8 mouse cellular contexts compared by ENCODE assay signal in genomic region chr8:72474826-72475546, GRCm38 (mm10). TPM values are rescaled to one million over a fixed set of nuclear protein-coding genes. Genes with fewer than 3 reads are reported as not detected.
DNase-seq lines count a peak whose midpoint lies in the region; ATAC-seq and TF ChIP-seq lines count a peak whose summit lies in the region.

Cherp (minus strand) TSS chr8:72475226.

- H3K9me3 ChIP-seq in kidney, embryonic 14.5 days (ENCODE audit: control insufficient read depth, low read length): no peaks in the 10 kb centered on the region
- no peaks in the 10 kb centered on the region for H3K9me3 ChIP-seq in limb, embryonic 15.5 days

- TF ChIP-seq POLR2A in bone marrow macrophage, adult 2 months (IDR thresholded peaks at IDR 0.05; ENCODE audit: borderline replicate concordance, low read depth, low read length): 0 out of 2 replicates have a peak, but pooled peaks have one; percentile 36
- TF ChIP-seq POLR2A in embryonic fibroblast, embryonic 13.5 days (IDR thresholded peaks at IDR 0.05; ENCODE audit: low read depth, low read length): peak; percentile 87

- H3K4me2 ChIP-seq in kidney, embryonic 14.5 days (replicated peaks; ENCODE audit: low read depth, low read length): peak within 1 kb of the TSS; percentile 97
- peak within 1 kb of the TSS; percentile 91 for H3K4me2 ChIP-seq in limb, embryonic 15.5 days

- ATAC-seq in kidney, embryonic 14.5 days (ENCODE audit: low FRiP score, low TSS enrichment): peak; percentile 97
- peak; percentile 94 for ATAC-seq in limb, embryonic 15.5 days (ENCODE audit: insufficient number of reproducible peaks, low FRiP score, low TSS enrichment, low read depth)

- H3K27ac ChIP-seq in bone marrow macrophage, adult 2 months (ENCODE audit: insufficient read depth, low read depth, low read length): peak within 1 kb of the TSS; percentile 84
- H3K27ac ChIP-seq in embryonic fibroblast, embryonic 13.5 days (ENCODE audit: insufficient read depth, low read length): peak within 1 kb of the TSS; percentile 93
- H3K27ac ChIP-seq in kidney, embryonic 14.5 days (ENCODE audit: low read depth, low read length): peak within 1 kb of the TSS; percentile 82
- H3K27ac ChIP-seq in limb, embryonic 15.5 days: peak within 1 kb of the TSS; percentile 94

- no peak for TF ChIP-seq CTCF in bone marrow macrophage, adult 2 months (IDR thresholded peaks at IDR 0.05; ENCODE audit: low read depth, low read length)
- no peak for TF ChIP-seq CTCF in embryonic fibroblast, embryonic 13.5 days (IDR thresholded peaks at IDR 0.05; ENCODE audit: borderline replicate concordance, insufficient read depth, low read length)

- H3K4me1 ChIP-seq in bone marrow macrophage, adult 2 months (ENCODE audit: control insufficient read depth, insufficient read depth, low read length): peaks cover 9% of the 10 kb centered on the region
- H3K4me1 ChIP-seq in embryonic fibroblast, embryonic 13.5 days (ENCODE audit: control insufficient read depth, insufficient read depth, low read length): peaks cover 5% of the 10 kb centered on the region; the same call in 1 of the 2 replicates
- H3K4me1 ChIP-seq in kidney, embryonic 14.5 days (ENCODE audit: control insufficient read depth, insufficient read depth, low read length): 0 out of 2 replicates have a peak, but pooled peaks cover 11% of the 10 kb centered on the region
- peaks cover 15% of the 10 kb centered on the region for H3K4me1 ChIP-seq in limb, embryonic 15.5 days

- peaks cover 33% of the 10 kb centered on the region for H3K36me3 ChIP-seq in kidney, embryonic 14.5 days (ENCODE audit: control insufficient read depth, insufficient read depth, low read length)
- peaks cover 39% of the 10 kb centered on the region for H3K36me3 ChIP-seq in limb, embryonic 15.5 days

- peak within 1 kb of the TSS; percentile 71 for H3K9ac ChIP-seq in kidney, embryonic 14.5 days (ENCODE audit: low read depth, low read length)
- peak within 1 kb of the TSS; percentile 91 for H3K9ac ChIP-seq in limb, embryonic 15.5 days

- peak; percentile 99 for DNase-seq in A20 (ENCODE audit: low read depth, low spot score)
- DNase-seq in heart, adult 9 months (ENCODE audit: low spot score in 2 of 2): peak; percentile 98
- DNase-seq in monocyte, adult 2 months (ENCODE audit: low read depth in 1 of 2, low spot score in 2 of 2): peak; percentile 94 to 96
- peak; percentile 98 for DNase-seq in spleen, postnatal 36 days (ENCODE audit: low spot score in 2 of 2)

- under 1% methylated on average over 73 of the region's 80 CpGs for WGBS in kidney, embryonic 14.5 days
- under 1% methylated on average over 80 of the region's 80 CpGs for WGBS in limb, embryonic 15.5 days

- H3K4me3 ChIP-seq in bone marrow macrophage, adult 2 months (ENCODE audit: insufficient read depth, low read length): peak within 1 kb of the TSS; percentile 80
- H3K4me3 ChIP-seq in embryonic fibroblast, embryonic 13.5 days (ENCODE audit: insufficient read depth, low read length): peak within 1 kb of the TSS; percentile 80
- H3K4me3 ChIP-seq in kidney, embryonic 14.5 days (ENCODE audit: low read length): peak within 1 kb of the TSS; percentile 83
- peak within 1 kb of the TSS; percentile 86 for H3K4me3 ChIP-seq in limb, embryonic 15.5 days

- no peaks in the 10 kb centered on the region for H3K27me3 ChIP-seq in kidney, embryonic 14.5 days (ENCODE audit: control insufficient read depth, insufficient read depth, low read length)
- H3K27me3 ChIP-seq in limb, embryonic 15.5 days: no peaks in the 10 kb centered on the region

RNA-seq across cellular contexts. Expression of gene Cherp, which starts in this region (rescaled TPM):
- 43.8 and 48.8 TPM in 2 replicates for polyA plus RNA-seq in bone marrow macrophage, adult 2 months (2012; ENCODE audit: insufficient read depth, insufficient read length, missing spikeins)
- polyA plus RNA-seq in embryonic fibroblast, embryonic 13.5 days (2011; ENCODE audit: insufficient read length, low read depth, missing spikeins): 39.9 and 46.2 TPM in 2 replicates
- 57.0 and 72.0 TPM in 2 replicates for polyA plus RNA-seq in kidney, embryonic 14.5 days (2014; fragmentation: Nextera tagmentation; extraction: Ambion mirVana)
- 53.4 and 58.2 TPM in 2 replicates for polyA plus RNA-seq in limb, embryonic 15.5 days (2015; fragmentation: Nextera tagmentation; extraction: Ambion mirVana)

Comparison
In these comparisons a context has a peak if more than half of its experiments do, and no peak if none do; other contexts are left out.
1. Peak in every context shown above with its lines: DNase-seq, ATAC-seq, H3K4me3 ChIP-seq and H3K27ac ChIP-seq.